Mouse (Mus musculus): ENCODE measurements around the gene Aoah. TPM values are rescaled to one million over a fixed set of nuclear protein-coding genes. Genes with fewer than 3 reads are reported as not detected.
A peak's percentile ranks its signal among the peaks of the same experiment; 100 is the strongest.

Aoah gene
- polyA plus RNA-seq, 1 experiment from 2014 or later = 0.98 TPM

GRCm38 (mm10) chr13:20920401-20920800, 126.5 kb downstream of the Aoah start:
- Histone ChIP-seq H3K9me3 (ENCODE audit: control insufficient read depth, low read length) (no peaks in the 10 kb centered on the region), H3K9ac (ENCODE audit: low read length) (no peak overlapping the region), H3K27ac (replicated peaks) (no peak overlapping the region), H3K36me3 (ENCODE audit: control insufficient read depth, insufficient read depth, low read length) (no peaks in the 10 kb centered on the region), H3K27me3 (ENCODE audit: control insufficient read depth, insufficient read depth, low read length) (no peaks in the 10 kb centered on the region), H3K4me3 (ENCODE audit: low read depth, low read length) (no peak overlapping the region), H3K4me1 (replicated peaks; ENCODE audit: control insufficient read depth, insufficient read depth) (no peaks in the 10 kb centered on the region), H3K4me2 (replicated peaks; ENCODE audit: low read depth) (no peak overlapping the region)
- no peak for TF ChIP-seq CTCF (IDR thresholded peaks at IDR 0.05; ENCODE audit: low read depth)
- no peak for TF ChIP-seq EP300 (optimal IDR thresholded peaks at IDR 0.05)
- whole genome bisulfite sequencing = 80% methylated on average over 3 of the region's 3 CpGs
- DNase-seq (ENCODE audit: low spot score) (no peak), ATAC-seq (ENCODE audit: low FRiP score, low TSS enrichment) (no peak)

- Histone ChIP-seq H3K27ac (replicated peaks) (no peak overlapping the region), H3K4me2 (replicated peaks; ENCODE audit: low read depth) (no peak overlapping the region), H3K9me3 (ENCODE audit: control insufficient read depth, low read length) (no peaks in the 10 kb centered on the region), H3K36me3 (ENCODE audit: control insufficient read depth, insufficient read depth, low read length) (no peaks in the 10 kb centered on the region), H3K4me3 (ENCODE audit: low read depth, low read length) (no peak overlapping the region), H3K9ac (ENCODE audit: low read length) (no peak overlapping the region), H3K4me1 (replicated peaks; ENCODE audit: control insufficient read depth, insufficient read depth) (no peaks in the 10 kb centered on the region), H3K27me3 (ENCODE audit: control insufficient read depth, insufficient read depth, low read length) (no peaks in the 10 kb centered on the region)
- DNase-seq (ENCODE audit: low spot score) (no peak), ATAC-seq (ENCODE audit: low FRiP score, low TSS enrichment) (no peak)
- TF ChIP-seq CTCF (IDR thresholded peaks at IDR 0.05; ENCODE audit: low read depth) (no peak), EP300 (optimal IDR thresholded peaks at IDR 0.05) (no peak)
Observed at GRCm38 (mm10) chr13:20936016-20936415, 142.1 kb downstream of the Aoah start.

DNA sequence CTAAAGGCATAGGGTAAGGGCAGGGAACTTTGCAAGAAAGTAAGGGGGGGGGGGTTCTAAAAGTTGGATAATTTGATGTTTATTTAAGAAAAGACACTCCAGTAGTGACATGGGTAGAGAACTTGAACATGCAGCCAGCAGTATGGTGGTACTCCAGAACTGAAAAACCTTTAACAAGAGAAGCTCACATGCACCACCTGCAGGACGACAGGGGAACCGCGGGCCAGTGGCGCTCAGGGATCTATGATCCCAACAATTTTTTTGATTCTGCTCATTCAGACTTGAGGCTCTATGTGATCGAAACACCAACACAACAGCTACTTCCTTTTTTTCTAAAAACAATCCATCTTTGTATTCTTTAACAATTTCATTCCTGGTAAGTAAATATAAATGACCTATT, 143.5 kb downstream of the Aoah start:
- Histone ChIP-seq H3K4me1 (replicated peaks; ENCODE audit: control insufficient read depth, insufficient read depth) (no peaks in the 10 kb centered on the region), H3K4me3 (ENCODE audit: low read depth, low read length) (no peak overlapping the region), H3K4me2 (replicated peaks; ENCODE audit: low read depth) (no peak overlapping the region), H3K9ac (ENCODE audit: low read length) (no peak overlapping the region), H3K36me3 (ENCODE audit: control insufficient read depth, insufficient read depth, low read length) (no peaks in the 10 kb centered on the region), H3K27ac (replicated peaks) (no peak overlapping the region), H3K27me3 (ENCODE audit: control insufficient read depth, insufficient read depth, low read length) (no peaks in the 10 kb centered on the region), H3K9me3 (ENCODE audit: control insufficient read depth, low read length) (no peaks in the 10 kb centered on the region)
- ATAC-seq (ENCODE audit: low FRiP score, low TSS enrichment) = no peak; the same call in 1 of the 2 replicates
- 31% methylated on average over 5 of the region's 5 CpGs for WGBS
- peak; percentile 64 for DNase-seq (ENCODE audit: low spot score)
- TF ChIP-seq CTCF (IDR thresholded peaks at IDR 0.05; ENCODE audit: low read depth) (peak; percentile 80), EP300 (optimal IDR thresholded peaks at IDR 0.05) (no peak)

GRCm38 (mm10) chr13:20939099-20939498, 145.2 kb downstream of the Aoah start:
- Histone ChIP-seq H3K4me2 (replicated peaks; ENCODE audit: low read depth) (no peak overlapping the region), H3K9me3 (ENCODE audit: control insufficient read depth, low read length) (no peaks in the 10 kb centered on the region), H3K36me3 (ENCODE audit: control insufficient read depth, insufficient read depth, low read length) (no peaks in the 10 kb centered on the region), H3K9ac (ENCODE audit: low read length) (no peak overlapping the region), H3K4me3 (ENCODE audit: low read depth, low read length) (no peak overlapping the region), H3K27ac (replicated peaks) (no peak overlapping the region), H3K27me3 (ENCODE audit: control insufficient read depth, insufficient read depth, low read length) (no peaks in the 10 kb centered on the region), H3K4me1 (replicated peaks; ENCODE audit: control insufficient read depth, insufficient read depth) (no peaks in the 10 kb centered on the region)
- no peak for TF ChIP-seq CTCF (IDR thresholded peaks at IDR 0.05; ENCODE audit: low read depth)
- no peak for TF ChIP-seq EP300 (optimal IDR thresholded peaks at IDR 0.05)
- ATAC-seq (ENCODE audit: low FRiP score, low TSS enrichment) = no peak
- WGBS = 75% methylated on average over 6 of the region's 6 CpGs
- no peak for DNase-seq (ENCODE audit: low spot score)

- Histone ChIP-seq H3K9ac (ENCODE audit: low read length) (no peak overlapping the region), H3K4me2 (replicated peaks; ENCODE audit: low read depth) (no peak overlapping the region), H3K9me3 (ENCODE audit: control insufficient read depth, low read length) (no peaks in the 10 kb centered on the region), H3K4me1 (replicated peaks; ENCODE audit: control insufficient read depth, insufficient read depth) (no peaks in the 10 kb centered on the region), H3K27me3 (ENCODE audit: control insufficient read depth, insufficient read depth, low read length) (no peaks in the 10 kb centered on the region), H3K4me3 (ENCODE audit: low read depth, low read length) (no peak overlapping the region), H3K36me3 (ENCODE audit: control insufficient read depth, insufficient read depth, low read length) (no peaks in the 10 kb centered on the region), H3K27ac (replicated peaks) (no peak overlapping the region)
- no peak for ATAC-seq (ENCODE audit: low FRiP score, low TSS enrichment)
- peak; percentile 19 for DNase-seq (ENCODE audit: low spot score)
- 45% methylated on average over 6 of the region's 6 CpGs for WGBS
- no peak for TF ChIP-seq EP300 (optimal IDR thresholded peaks at IDR 0.05)
- peak; percentile 68 for TF ChIP-seq CTCF (IDR thresholded peaks at IDR 0.05; ENCODE audit: low read depth)
Observed at GRCm38 (mm10) chr13:20940389-20940788, 146.5 kb downstream of the Aoah start.

- Histone ChIP-seq H3K4me3 (ENCODE audit: low read depth, low read length) (no peak overlapping the region), H3K27ac (replicated peaks) (no peak overlapping the region), H3K4me1 (replicated peaks; ENCODE audit: control insufficient read depth, insufficient read depth) (no peaks in the 10 kb centered on the region), H3K9me3 (ENCODE audit: control insufficient read depth, low read length) (no peaks in the 10 kb centered on the region), H3K27me3 (ENCODE audit: control insufficient read depth, insufficient read depth, low read length) (no peaks in the 10 kb centered on the region), H3K36me3 (ENCODE audit: control insufficient read depth, insufficient read depth, low read length) (no peaks in the 10 kb centered on the region), H3K9ac (ENCODE audit: low read length) (no peak overlapping the region), H3K4me2 (replicated peaks; ENCODE audit: low read depth) (no peak overlapping the region)
- ATAC-seq (ENCODE audit: low FRiP score, low TSS enrichment) = no peak
- TF ChIP-seq CTCF (IDR thresholded peaks at IDR 0.05; ENCODE audit: low read depth) (no peak), EP300 (optimal IDR thresholded peaks at IDR 0.05) (no peak)
- 89% methylated on average over 4 of the region's 4 CpGs for WGBS
- DNase-seq (ENCODE audit: low spot score) = no peak
Observed at GRCm38 (mm10) chr13:20941707-20942106, 147.8 kb downstream of the Aoah start.

All from stomach, postnatal 0 days (tissue).